8 mouse cellular contexts compared by ENCODE assay signal in the genomic region with DNA sequence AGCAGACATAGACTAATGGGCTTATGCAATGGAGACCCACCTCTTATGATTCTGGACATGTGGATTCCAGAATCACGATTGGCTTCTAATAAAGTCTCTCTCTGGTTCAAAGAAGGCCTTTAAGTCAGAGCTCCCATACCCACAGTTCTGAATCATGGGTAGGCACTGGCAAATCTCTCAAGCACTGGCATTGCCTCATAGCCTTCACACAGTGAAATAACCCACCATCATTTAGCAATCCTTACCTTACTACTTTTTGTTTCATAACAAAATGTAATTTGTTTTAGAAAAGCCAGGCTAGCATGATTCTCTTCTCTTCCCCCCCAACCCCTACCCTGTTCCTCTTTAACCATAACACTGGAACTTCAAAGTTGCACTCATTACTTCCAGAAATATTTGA.
"Had no signal": no experiment of that assay in that cellular context is flagged by ENCODE, and none has a peak within 500 bp of the region (broad histone marks: within the 10 kb centered on the region; RNA-seq: fewer than 3 reads in every experiment).

No protein-coding gene starts in this region.

- DNase-seq: lung, adult 18-20 months; midbrain, embryonic 14.5 days; right cerebral cortex, postnatal 14 days; spleen, adult 18-20 months; thymus, adult 18-20 months; thymus, postnatal 25 days; thymus, postnatal 4 days had no signal

- ATAC-seq: midbrain, embryonic 16.5 days had no signal
